Mouse (Mus musculus) MEL (cell line): ENCODE data around the gene Actr8. TPM values are rescaled to one million over a fixed set of nuclear protein-coding genes. Genes with fewer than 3 reads are reported as not detected.

Experiments used
- DNase-seq: peaks from one replicate; pipeline ENCODE4 v3.0.0; 2011; ENCODE audit warnings: low read depth, low spot score
- H3K27ac ChIP-seq: 2 replicates; pipeline ENCODE4 v1.5.1; 2012; ENCODE audit warnings: low read depth, mild to moderate bottlenecking, control low read depth, low read length, moderate library complexity; ENCODE audit not compliant: control insufficient read depth
- H3K27me3 ChIP-seq, 2 experiments: fragments of 150-350 bp in 1 of 2; sonication (generic) in 1 of 2; 2 replicates each; pipeline ENCODE4 v1.6.1; 2012; ENCODE audit warnings: low read length in 2 of 2, mild to moderate bottlenecking in 2 of 2, improper control_type of control experiment in 1 of 2, moderate library complexity in 1 of 2; ENCODE audit not compliant: insufficient read depth in 2 of 2, control insufficient read depth in 1 of 2
- H3K36me3 ChIP-seq, 2 experiments: 2 replicates each; pipeline ENCODE4 v1.6.1; 2012 to 2014; ENCODE audit warnings: low read length in 2 of 2, improper control_type of control experiment in 1 of 2, inconsistent platforms in 1 of 2, mild to moderate bottlenecking in 1 of 2; ENCODE audit not compliant: insufficient read depth in 2 of 2, control insufficient read depth in 1 of 2
- H3K4me1 ChIP-seq, 2 experiments: fragments of 150-350 bp in 1 of 2; sonication (generic) in 1 of 2; 2 replicates each; pipeline ENCODE4 v1.6.1; 2012; ENCODE audit warnings: low read length in 2 of 2, improper control_type of control experiment in 1 of 2, mild to moderate bottlenecking in 1 of 2; ENCODE audit not compliant: insufficient read depth in 2 of 2, control insufficient read depth in 1 of 2
- H3K4me3 ChIP-seq, 2 experiments: fragments of 150-350 bp in 1 of 2; sonication (generic) in 1 of 2; 2 replicates each; pipeline ENCODE4 v1.5.1; 2012; ENCODE audit warnings: low read depth in 2 of 2, low read length in 2 of 2, mild to moderate bottlenecking in 2 of 2, moderate library complexity in 2 of 2, control low read depth in 1 of 2, improper control_type of control experiment in 1 of 2; ENCODE audit not compliant: control insufficient read depth in 1 of 2, insufficient read depth in 1 of 2
- H3K79me2 ChIP-seq: 2 replicates; pipeline ENCODE4 v1.6.1; 2012; ENCODE audit warnings: mild to moderate bottlenecking, low read length, moderate library complexity; ENCODE audit not compliant: control insufficient read depth, poor library complexity, insufficient read depth
- H3K9ac ChIP-seq: 2 replicates; pipeline ENCODE4 v1.6.1; 2012; ENCODE audit warnings: low read depth, mild to moderate bottlenecking, control low read depth, low read length, moderate library complexity; ENCODE audit not compliant: control insufficient read depth, poor library complexity, severe bottlenecking
- H3K9me3 ChIP-seq: fragments of 150-350 bp; sonication (generic); replicated peaks from 2 replicates; pipeline ENCODE4 v1.6.1; 2012; ENCODE audit warnings: mild to moderate bottlenecking, low read length, improper control_type of control experiment, moderate library complexity; ENCODE audit not compliant: insufficient read depth
- BHLHE40 ChIP-seq: IDR thresholded peaks from 2 replicates; pipeline ENCODE4 v1.6.1; 2012; ENCODE audit warnings: low read depth, mild to moderate bottlenecking, inconsistent platforms, low read length, improper control_type of control experiment, borderline replicate concordance
- CHD1 ChIP-seq: IDR thresholded peaks from 2 replicates; pipeline ENCODE4 v1.6.1; 2012; ENCODE audit warnings: low read depth, mild to moderate bottlenecking, inconsistent platforms, low read length, improper control_type of control experiment
- CHD2 ChIP-seq: IDR thresholded peaks from 2 replicates; pipeline ENCODE4 v1.6.1; 2011; ENCODE audit warnings: low read length, improper control_type of control experiment
- CTCF ChIP-seq, 3 experiments: IDR thresholded peaks in 2 of 3; conservative IDR thresholded peaks in 1 of 3; 2 replicates each; pipeline ENCODE4 v1.5.1; 2011 to 2012; ENCODE audit warnings: low read length in 3 of 3, low read depth in 2 of 3, mild to moderate bottlenecking in 2 of 3, improper control_type of control experiment in 1 of 3, inconsistent platforms in 1 of 3, mixed read lengths in 1 of 3, moderate library complexity in 1 of 3; ENCODE audit not compliant: control insufficient read depth in 1 of 3, insufficient read depth in 1 of 3, poor library complexity in 1 of 3, severe bottlenecking in 1 of 3
- E2F4 ChIP-seq: IDR thresholded peaks from 2 replicates; pipeline ENCODE4 v1.6.1; 2011; ENCODE audit warnings: low read depth, low read length, improper control_type of control experiment, borderline replicate concordance
- ELF1 ChIP-seq: IDR thresholded peaks from 2 replicates; pipeline ENCODE4 v1.6.1; 2014; ENCODE audit warnings: low read depth, mild to moderate bottlenecking, inconsistent platforms, low read length, improper control_type of control experiment, moderate library complexity
- GATA1 ChIP-seq: IDR thresholded peaks from 2 replicates; pipeline ENCODE4 v1.6.1; 2011; ENCODE audit warnings: low read depth, low read length, improper control_type of control experiment
- HCFC1 ChIP-seq: IDR thresholded peaks from 2 replicates; pipeline ENCODE4 v1.6.1; 2012; ENCODE audit warnings: low read depth, mild to moderate bottlenecking, inconsistent platforms, low read length, improper control_type of control experiment, moderate library complexity
- JUND ChIP-seq: IDR thresholded peaks from 2 replicates; pipeline ENCODE4 v1.6.1; 2011; ENCODE audit warnings: low read depth, mild to moderate bottlenecking, improper control_type of control experiment, low read length
- MAFK ChIP-seq: IDR thresholded peaks from 2 replicates; pipeline ENCODE4 v1.6.1; 2011; ENCODE audit warnings: low read depth, mild to moderate bottlenecking, low read length, improper control_type of control experiment, borderline replicate concordance
- MAX ChIP-seq: IDR thresholded peaks from 2 replicates; pipeline ENCODE4 v1.6.1; 2011; ENCODE audit warnings: low read length, improper control_type of control experiment
- MAZ ChIP-seq: IDR thresholded peaks from 2 replicates; pipeline ENCODE4 v1.6.1; 2012; ENCODE audit warnings: low read depth, mild to moderate bottlenecking, inconsistent platforms, low read length, improper control_type of control experiment
- MEF2A ChIP-seq: IDR thresholded peaks from 2 replicates; pipeline ENCODE4 v1.6.1; 2014; ENCODE audit warnings: low read depth, mild to moderate bottlenecking, inconsistent platforms, low read length, improper control_type of control experiment; ENCODE audit not compliant: poor library complexity, insufficient replicate concordance, severe bottlenecking; ENCODE audit errors: extremely low read depth
- MYB ChIP-seq: IDR thresholded peaks from 2 replicates; pipeline ENCODE4 v1.6.1; 2011; ENCODE audit warnings: mild to moderate bottlenecking, low read depth, low read length, improper control_type of control experiment
- NELFE ChIP-seq: IDR thresholded peaks from 2 replicates; pipeline ENCODE4 v1.6.1; 2011; ENCODE audit warnings: low read depth, low read length, improper control_type of control experiment
- POLR2A ChIP-seq, 2 experiments: IDR thresholded peaks; 2 replicates each; pipeline ENCODE4 v1.6.1; 2011 to 2012; ENCODE audit warnings: low read length in 2 of 2, mild to moderate bottlenecking in 2 of 2, control low read depth in 1 of 2, improper control_type of control experiment in 1 of 2, low read depth in 1 of 2, moderate library complexity in 1 of 2; ENCODE audit not compliant: control insufficient read depth in 1 of 2, insufficient read depth in 1 of 2, poor library complexity in 1 of 2
- POLR2AphosphoS2 ChIP-seq: IDR thresholded peaks from 2 replicates; pipeline ENCODE4 v1.6.1; 2011; ENCODE audit warnings: low read length, improper control_type of control experiment
- SMC3 ChIP-seq: IDR thresholded peaks from 2 replicates; pipeline ENCODE4 v1.6.1; 2011; ENCODE audit warnings: low read depth, low read length, improper control_type of control experiment
- TAL1 ChIP-seq: IDR thresholded peaks from 2 replicates; pipeline ENCODE4 v1.6.1; 2012; ENCODE audit warnings: mild to moderate bottlenecking, inconsistent platforms, low read length, moderate library complexity, mixed read lengths
- TBP ChIP-seq: IDR thresholded peaks from 2 replicates; pipeline ENCODE4 v1.8.0; 2011; ENCODE audit warnings: low read depth, low read length, improper control_type of control experiment
- TCF12 ChIP-seq: IDR thresholded peaks from 2 replicates; pipeline ENCODE4 v1.6.1; 2014; ENCODE audit warnings: low read depth, mild to moderate bottlenecking, inconsistent platforms, low read length, improper control_type of control experiment, moderate library complexity
- UBTF ChIP-seq: IDR thresholded peaks from 2 replicates; pipeline ENCODE4 v1.6.1; 2012; ENCODE audit warnings: low read depth, mild to moderate bottlenecking, inconsistent platforms, low read length, improper control_type of control experiment, moderate library complexity, borderline replicate concordance; ENCODE audit not compliant: insufficient read depth
- USF1 ChIP-seq: IDR thresholded peaks from 2 replicates; pipeline ENCODE4 v1.6.1; 2014; ENCODE audit warnings: low read depth, mild to moderate bottlenecking, inconsistent platforms, low read length, improper control_type of control experiment, moderate library complexity
- ZC3H11A ChIP-seq: IDR thresholded peaks from 2 replicates; pipeline ENCODE4 v1.6.1; 2012; ENCODE audit warnings: low read depth, mild to moderate bottlenecking, inconsistent platforms, low read length, improper control_type of control experiment
- ZKSCAN1 ChIP-seq: IDR thresholded peaks from 2 replicates; pipeline ENCODE4 v1.6.1; 2012; ENCODE audit warnings: low read depth, mild to moderate bottlenecking, inconsistent platforms, low read length, improper control_type of control experiment, moderate library complexity
- ZMIZ1 ChIP-seq: IDR thresholded peaks from 2 replicates; pipeline ENCODE4 v1.6.1; 2012; ENCODE audit warnings: low read depth, mild to moderate bottlenecking, inconsistent platforms, low read length, improper control_type of control experiment, moderate library complexity
- polyA plus RNA-seq, 2 experiments: library from polyadenylated mRNA; stranded (reverse) in 1 of 2; unstranded in 1 of 2; fragments of >175 nt in 1 of 2; fragments of >200 nt in 1 of 2; gene quantifications; 2 replicates each; pipeline versions ENCODE4 v1.2.1 to v1.2.4; 2012; ENCODE audit warnings: low replicate concordance in 2 of 2, low read depth in 1 of 2; ENCODE audit not compliant: insufficient read length in 2 of 2, insufficient read depth in 1 of 2, missing spikeins in 1 of 2
- total RNA-seq: library from RNA; depleted of rRNA; stranded (reverse); fragments of 300-350 nt; gene quantifications from 2 replicates; pipeline ENCODE4 v1.2.3, GENCODE M21; 2012

Gene Actr8
- total and polyA plus RNA-seq, 3 experiments = 31.0 to 36.4 TPM; not detected in 1

GRCm38 (mm10) chr14:30017794-30018462, 39.8 kb downstream of the Actr8 start:
- TF ChIP-seq CHD2 = no peak
- no peak for TF ChIP-seq BHLHE40
- no peak for TF ChIP-seq MYB
- TF ChIP-seq UBTF = no peak
- no peak for TF ChIP-seq MAX
- TF ChIP-seq NELFE = no peak
- no peak for TF ChIP-seq POLR2AphosphoS2
- no peak for TF ChIP-seq SMC3
- TF ChIP-seq CHD1 = no peak
- TF ChIP-seq MEF2A = no peak
- TF ChIP-seq POLR2A (IDR thresholded peaks at IDR 0.05; ENCODE audit: control insufficient read depth in 1 of 2, insufficient read depth in 1 of 2, low read depth in 1 of 2, low read length in 2 of 2, poor library complexity in 1 of 2) = no peak
- no peak for TF ChIP-seq USF1
- TF ChIP-seq TCF12 = no peak
- TF ChIP-seq MAZ = no peak
- TF ChIP-seq ZC3H11A = no peak
- no peak for TF ChIP-seq E2F4
- Histone ChIP-seq H3K9me3 (no peaks in the 10 kb centered on the region), H3K27ac (no peak overlapping the region), H3K36me3 (no peaks in the 10 kb centered on the region), H3K4me3 (no peak overlapping the region), H3K4me1 (no peaks in the 10 kb centered on the region), H3K79me2 (no peaks in the 10 kb centered on the region), H3K9ac (no peak overlapping the region), H3K27me3 (no peaks in the 10 kb centered on the region; a peak in 1 of 4 replicates)
- DNase-seq = no peak

- DNase-seq = no peak
- H3K4me3 ChIP-seq = no peak overlapping the region
- no peak for TF ChIP-seq ZMIZ1
- TF ChIP-seq MEF2A = no peak
- no peak for TF ChIP-seq CTCF (IDR thresholded peaks at IDR 0.05 in 2 of 3, conservative IDR thresholded peaks at IDR 0.05 in 1 of 3; ENCODE audit: control insufficient read depth in 1 of 3, insufficient read depth in 1 of 3, low read depth in 2 of 3, low read length in 3 of 3, poor library complexity in 1 of 3, severe bottlenecking in 1 of 3)
- no peak for TF ChIP-seq TBP
- no peak for TF ChIP-seq POLR2A (IDR thresholded peaks at IDR 0.05; ENCODE audit: control insufficient read depth in 1 of 2, insufficient read depth in 1 of 2, low read depth in 1 of 2, low read length in 2 of 2, poor library complexity in 1 of 2)
- TF ChIP-seq ZKSCAN1 = no peak
- no peak for TF ChIP-seq MAFK
- TF ChIP-seq MAZ = no peak
- TF ChIP-seq ELF1 = no peak
- no peak for TF ChIP-seq TAL1
- TF ChIP-seq POLR2AphosphoS2 = no peak
- no peak for TF ChIP-seq UBTF
- no peak for TF ChIP-seq CHD2
- no peak for TF ChIP-seq HCFC1
- TF ChIP-seq JUND = no peak
- no peak for TF ChIP-seq MYB
- TF ChIP-seq TCF12 = no peak
- no peak for TF ChIP-seq CHD1
- no peak for TF ChIP-seq ZC3H11A
- TF ChIP-seq GATA1 = no peak
- H3K9ac ChIP-seq = no peak overlapping the region
- H3K79me2 ChIP-seq = no peaks in the 10 kb centered on the region
- no peaks in the 10 kb centered on the region for H3K4me1 ChIP-seq
- no peaks in the 10 kb centered on the region for H3K36me3 ChIP-seq
- no peaks in the 10 kb centered on the region; a peak in 1 of 4 replicates for H3K27me3 ChIP-seq
- H3K27ac ChIP-seq = no peak overlapping the region
- H3K9me3 ChIP-seq = no peaks in the 10 kb centered on the region
Measured at GRCm38 (mm10) chr14:30018463-30018801, 40.3 kb downstream of the Actr8 start.
